Comparison of ENCODE assay signal across 22 mouse cellular contexts in the genomic region with DNA sequence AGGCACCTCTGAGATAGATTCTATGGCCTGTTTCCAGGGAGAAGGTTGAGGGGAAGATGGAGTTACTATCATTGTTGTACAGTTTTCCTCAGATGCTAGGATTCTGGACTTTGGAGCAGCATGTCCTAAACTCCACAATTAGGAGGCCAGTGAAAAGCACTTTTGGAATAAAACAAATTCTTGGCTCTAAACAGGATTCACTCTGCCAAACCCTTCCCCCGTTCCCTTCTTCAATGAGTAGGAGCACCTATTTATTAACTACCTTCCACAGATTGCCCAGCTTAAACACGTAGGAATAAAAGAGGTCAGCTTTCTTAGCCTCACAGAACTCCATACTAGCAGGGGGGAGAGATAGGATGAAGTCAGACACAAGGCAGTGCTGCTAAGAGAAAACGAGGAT. TPM values are rescaled to one million over a fixed set of nuclear protein-coding genes. Genes with fewer than 3 reads are reported as not detected.
DNase-seq lines count a peak whose midpoint lies in the region; ATAC-seq and TF ChIP-seq lines count a peak whose summit lies in the region.
"Had no signal": no experiment of that assay in that cellular context is flagged by ENCODE, and none has a peak within 500 bp of the region (broad histone marks: within the 10 kb centered on the region; RNA-seq: fewer than 3 reads in every experiment).

No protein-coding gene starts in this region.

- peaks cover 3% of the 10 kb centered on the region; the same call in 1 of the 2 replicates for H3K4me1 ChIP-seq in kidney, adult 2 months (ENCODE audit: control insufficient read depth, insufficient read depth, low read length)
- H3K4me1 ChIP-seq in kidney, embryonic 14.5 days (ENCODE audit: control insufficient read depth, insufficient read depth, low read length), result no peaks in the 10 kb centered on the region
- no peaks in the 10 kb centered on the region for H3K4me1 ChIP-seq in liver, adult 2 months (ENCODE audit: control insufficient read depth, insufficient read depth, low read length)

- no peaks in the 10 kb centered on the region for H3K27me3 ChIP-seq in kidney, adult 2 months (replicated peaks; ENCODE audit: control insufficient read depth, insufficient read depth, low read length)
- no peaks in the 10 kb centered on the region for H3K27me3 ChIP-seq in kidney, embryonic 14.5 days (ENCODE audit: control insufficient read depth, insufficient read depth, low read length)
- no peaks in the 10 kb centered on the region for H3K27me3 ChIP-seq in liver, adult 2 months (ENCODE audit: control insufficient read depth, insufficient read depth, low read length)
- H3K27me3 ChIP-seq: CH12.LX had no signal

- no peaks in the 10 kb centered on the region for H3K79me2 ChIP-seq in liver, adult 2 months (ENCODE audit: control insufficient read depth, insufficient read depth, low read length)

- H3K36me3 ChIP-seq in kidney, adult 2 months (ENCODE audit: control insufficient read depth, insufficient read depth, low read length), result no peaks in the 10 kb centered on the region
- H3K36me3 ChIP-seq in kidney, embryonic 14.5 days (ENCODE audit: control insufficient read depth, insufficient read depth, low read length), result no peaks in the 10 kb centered on the region
- no peaks in the 10 kb centered on the region for H3K36me3 ChIP-seq in liver, adult 2 months (ENCODE audit: control insufficient read depth, insufficient read depth, low read length)
- H3K36me3 ChIP-seq: G1E had no signal

- TF ChIP-seq CTCF in kidney, adult 2 months (conservative IDR thresholded peaks at IDR 0.05; ENCODE audit: insufficient read depth, insufficient read length, low read depth, low read length), result no peak
- TF ChIP-seq CTCF in liver, adult 2 months (IDR thresholded peaks at IDR 0.05; ENCODE audit: low read depth, low read length), result no peak

- H3K4me3 ChIP-seq in kidney, adult 2 months (ENCODE audit: insufficient read depth, low read depth, low read length), result no peak overlapping the region
- H3K4me3 ChIP-seq in kidney, embryonic 14.5 days (ENCODE audit: low read length), result no peak overlapping the region
- no peak overlapping the region for H3K4me3 ChIP-seq in liver, adult 2 months (ENCODE audit: insufficient read depth, low read depth, low read length)

- no peak for ATAC-seq in kidney, embryonic 14.5 days (ENCODE audit: low FRiP score, low TSS enrichment)
- ATAC-seq: activated CD4-positive, CD25-positive, alpha-beta regulatory T cell, adult 4 months; CD4-positive, CD25-positive, alpha-beta regulatory T cell, adult 4 months; Patski had no signal

- H3K4me2 ChIP-seq in kidney, embryonic 14.5 days (replicated peaks; ENCODE audit: low read depth, low read length), result no peak overlapping the region

- no peak overlapping the region for H3K27ac ChIP-seq in kidney, adult 2 months (ENCODE audit: insufficient read depth, low read depth, low read length)
- H3K27ac ChIP-seq in kidney, embryonic 14.5 days (ENCODE audit: low read depth, low read length), result no peak overlapping the region
- H3K27ac ChIP-seq in liver, adult 2 months (replicated peaks; ENCODE audit: insufficient read depth, low read depth, low read length), result no peak overlapping the region

- TF ChIP-seq POLR2A in kidney, adult 2 months (IDR thresholded peaks at IDR 0.05; ENCODE audit: low read depth, low read length), result no peak
- TF ChIP-seq POLR2A in liver, adult 2 months (IDR thresholded peaks at IDR 0.05; ENCODE audit: extremely low read depth, insufficient read depth, low read length), result no peak

- H3K9ac ChIP-seq in kidney, embryonic 14.5 days (ENCODE audit: low read depth, low read length), result no peak overlapping the region
- no peak overlapping the region for H3K9ac ChIP-seq in liver, adult 2 months (ENCODE audit: low read depth, low read length)

- WGBS in kidney, adult 2 months, result 40% methylated on average over 3 of the region's 3 CpGs
- WGBS in kidney, embryonic 14.5 days, result 77% methylated on average over 3 of the region's 3 CpGs
- 33% methylated on average over 3 of the region's 3 CpGs for WGBS in liver, adult 2 months

- DNase-seq in kidney, adult 2 months, result peak; percentile 59
- DNase-seq in kidney, postnatal 14 days, result no peak
- peak; percentile 25 to 28 for DNase-seq in kidney, adult 8-10 months
- no peak for DNase-seq in kidney, adult 11 months
- peak; percentile 64 for DNase-seq in kidney, adult 9 months
- peak; percentile 34 for DNase-seq in liver, adult 2 months (ENCODE audit: extremely low read depth, low read depth, low spot score)
- no peak for DNase-seq in liver
- DNase-seq: adrenal gland, adult 2 months; adrenal gland, adult 8-10 months; adrenal gland, postnatal 10 days; adrenal gland, postnatal 14 days; adrenal gland, postnatal 25 days; adrenal gland, postnatal 36 days; B cell, adult 2 months; cerebellum, adult 11 months; cerebellum, adult 11-12 months had no signal

- H3K9me3 ChIP-seq in kidney, embryonic 14.5 days (ENCODE audit: control insufficient read depth, low read length), result no peaks in the 10 kb centered on the region
- H3K9me3 ChIP-seq: G1E had no signal

RNA-seq across cellular contexts. Expression of a gene that starts 24.4 kb away (rescaled TPM):
- polyA plus RNA-seq in kidney, adult 2 months (2012; rRNA removed), result 2.4 and 2.7 TPM in 2 replicates
- polyA plus RNA-seq in kidney, embryonic 14.5 days (2014; fragmentation: Nextera tagmentation; extraction: Ambion mirVana), result 19.5 and 19.6 TPM in 2 replicates
- 4.6 and 5.7 TPM in 2 replicates for total RNA-seq in liver, adult 2 months (2014; rRNA removed)
- 1.4 and 1.5 TPM in 2 replicates for polyA plus RNA-seq in liver, adult 2 months (2012; rRNA removed)

Comparison
In these comparisons a context has a peak if more than half of its experiments do, and no peak if none do; other contexts are left out.
1. DNase-seq: peak in kidney, adult 2 months (single experiment), kidney, adult 8-10 months (2 of 2), kidney, adult 9 months (single experiment) and liver, adult 2 months (single experiment); none in kidney, postnatal 14 days (single experiment), kidney, adult 11 months (single experiment) and liver (single experiment).